Mouse (Mus musculus) forebrain, embryonic 16.5 days (tissue): ENCODE results near the gene Tnfrsf8. TPM values are rescaled to one million over a fixed set of nuclear protein-coding genes. Genes with fewer than 3 reads are reported as not detected.

Experiments used
- ATAC-seq: fragments of 200-750 bp; cut with Nextera tagmentation; 2 replicates; pipeline ENCODE4 v1.8.0; 2017; ENCODE audit warnings: mild to moderate bottlenecking, moderate library complexity
- H3K27ac ChIP-seq: fragments of 300-500 bp; sonication (generic); 2 replicates; pipeline ENCODE4 v1.5.1; 2014; ENCODE audit warnings: low read length, control low read depth
- H3K27me3 ChIP-seq: fragments of 300-500 bp; sonication (generic); replicated peaks from 2 replicates; pipeline ENCODE4 v1.6.1; 2014; ENCODE audit warnings: low read length; ENCODE audit not compliant: control insufficient read depth, insufficient read depth
- H3K36me3 ChIP-seq: fragments of 300-500 bp; sonication (generic); 2 replicates; pipeline ENCODE4 v1.6.1; 2014; ENCODE audit not compliant: control insufficient read depth, insufficient read depth
- H3K4me1 ChIP-seq: fragments of 300-500 bp; sonication (generic); replicated peaks from 2 replicates; pipeline ENCODE4 v1.6.1; 2014; ENCODE audit warnings: low read length; ENCODE audit not compliant: control insufficient read depth, insufficient read depth
- H3K4me2 ChIP-seq: fragments of 300-500 bp; sonication (generic); 2 replicates; pipeline ENCODE4 v1.6.1; 2014; ENCODE audit warnings: mild to moderate bottlenecking, low read length, control low read depth
- H3K4me3 ChIP-seq: fragments of 300-500 bp; sonication (generic); replicated peaks from 2 replicates; pipeline ENCODE4 v1.5.1; 2014; ENCODE audit warnings: mild to moderate bottlenecking, low read length, control low read depth
- H3K9ac ChIP-seq: fragments of 300-500 bp; sonication (generic); replicated peaks from 2 replicates; pipeline ENCODE4 v1.6.1; 2014; ENCODE audit warnings: low read depth, low read length, control low read depth
- H3K9me3 ChIP-seq: fragments of 300-500 bp; sonication (generic); 2 replicates; pipeline ENCODE4 v1.6.1; 2016; ENCODE audit warnings: low read length; ENCODE audit not compliant: control insufficient read depth
- WGBS: fragments of 180-500 bp; shearing (Covaris S2); extraction: QIAGEN DNeasy Blood & Tissue Kit; methylation state at CpG from one replicate; pipeline ENCODE4 v1.1.7; 2014; 5-methylcytosine and 5-hydroxymethylcytosine counted together
- polyA plus RNA-seq: library from polyadenylated mRNA; unstranded; fragments of >200 nt; fragmentation: Nextera tagmentation; extraction: Ambion mirVana; gene quantifications from 2 replicates; pipeline ENCODE4 v1.2.1, GENCODE M21; 2015

The Tnfrsf8 gene
- polyA plus RNA-seq, 1 experiment from 2014 or later, result 0.81 TPM

GRCm38 (mm10) chr4:145233487-145234228 is 81.3 kb downstream of the Tnfrsf8 start:
- ATAC-seq, result no peak
- H3K4me1 ChIP-seq, result no peaks in the 10 kb centered on the region
- 14% methylated on average over 3 of the region's 3 CpGs for WGBS
- no peak overlapping the region for H3K4me3 ChIP-seq
- no peaks in the 10 kb centered on the region for H3K27me3 ChIP-seq
- H3K4me2 ChIP-seq, result no peak overlapping the region
- H3K27ac ChIP-seq, result no peak overlapping the region
- H3K36me3 ChIP-seq, result no peaks in the 10 kb centered on the region
- no peaks in the 10 kb centered on the region for H3K9me3 ChIP-seq
- H3K9ac ChIP-seq, result no peak overlapping the region

GRCm38 (mm10) chr4:145231732-145232131 is 83.2 kb downstream of the Tnfrsf8 start:
- Histone ChIP-seq H3K4me2 (no peak overlapping the region), H3K9me3 (no peaks in the 10 kb centered on the region), H3K27ac (no peak overlapping the region), H3K4me1 (no peaks in the 10 kb centered on the region), H3K4me3 (no peak overlapping the region), H3K27me3 (no peaks in the 10 kb centered on the region), H3K9ac (no peak overlapping the region), H3K36me3 (no peaks in the 10 kb centered on the region)
- no peak for ATAC-seq
- 90% methylated on average over 5 of the region's 5 CpGs for WGBS

GRCm38 (mm10) chr4:145230647-145231046 is 84.3 kb downstream of the Tnfrsf8 start:
- no peaks in the 10 kb centered on the region for H3K4me1 ChIP-seq
- 92% methylated on average over 2 of the region's 2 CpGs for whole genome bisulfite sequencing
- no peak overlapping the region for H3K9ac ChIP-seq
- no peak overlapping the region for H3K27ac ChIP-seq
- ATAC-seq, result no peak
- H3K4me2 ChIP-seq, result no peak overlapping the region
- no peak overlapping the region for H3K4me3 ChIP-seq
- no peaks in the 10 kb centered on the region for H3K36me3 ChIP-seq
- H3K27me3 ChIP-seq, result no peaks in the 10 kb centered on the region
- no peaks in the 10 kb centered on the region for H3K9me3 ChIP-seq

- Histone ChIP-seq H3K4me3 (no peak overlapping the region), H3K9ac (no peak overlapping the region), H3K4me1 (no peaks in the 10 kb centered on the region), H3K27ac (no peak overlapping the region), H3K9me3 (no peaks in the 10 kb centered on the region), H3K27me3 (no peaks in the 10 kb centered on the region), H3K4me2 (no peak overlapping the region), H3K36me3 (no peaks in the 10 kb centered on the region)
- no peak for ATAC-seq
- 90% methylated on average over 5 of the region's 5 CpGs for WGBS
Measured at GRCm38 (mm10) chr4:145229524-145230163, 85.3 kb downstream of the Tnfrsf8 start.

GRCm38 (mm10) chr4:145229051-145229450 is 85.9 kb downstream of the Tnfrsf8 start:
- no peak overlapping the region for H3K4me2 ChIP-seq
- 96% methylated on average over 6 of the region's 6 CpGs for WGBS
- no peaks in the 10 kb centered on the region for H3K36me3 ChIP-seq
- H3K9me3 ChIP-seq, result no peaks in the 10 kb centered on the region
- H3K27ac ChIP-seq, result no peak overlapping the region
- no peak for ATAC-seq
- H3K4me3 ChIP-seq, result no peak overlapping the region
- H3K9ac ChIP-seq, result no peak overlapping the region
- H3K4me1 ChIP-seq, result no peaks in the 10 kb centered on the region
- H3K27me3 ChIP-seq, result no peaks in the 10 kb centered on the region

GRCm38 (mm10) chr4:145224613-145225012 is 90.4 kb downstream of the Tnfrsf8 start:
- Histone ChIP-seq H3K4me2 (no peak overlapping the region), H3K9ac (no peak overlapping the region), H3K27me3 (no peaks in the 10 kb centered on the region), H3K27ac (no peak overlapping the region), H3K4me3 (no peak overlapping the region), H3K36me3 (no peaks in the 10 kb centered on the region), H3K4me1 (no peaks in the 10 kb centered on the region), H3K9me3 (no peaks in the 10 kb centered on the region)
- 87% methylated on average over 4 of the region's 4 CpGs for WGBS
- no peak for ATAC-seq

- Histone ChIP-seq H3K27ac (no peak overlapping the region), H3K27me3 (no peaks in the 10 kb centered on the region), H3K9me3 (no peaks in the 10 kb centered on the region), H3K36me3 (no peaks in the 10 kb centered on the region), H3K4me3 (no peak overlapping the region), H3K4me2 (no peak overlapping the region), H3K9ac (no peak overlapping the region), H3K4me1 (no peaks in the 10 kb centered on the region)
- ATAC-seq, result no peak
- WGBS, result 86% methylated on average over 8 of the region's 8 CpGs
Measured at GRCm38 (mm10) chr4:145222064-145222463, 92.9 kb downstream of the Tnfrsf8 start.

- Histone ChIP-seq H3K36me3 (no peaks in the 10 kb centered on the region), H3K27me3 (no peaks in the 10 kb centered on the region), H3K27ac (no peak overlapping the region), H3K4me1 (no peaks in the 10 kb centered on the region), H3K9ac (no peak overlapping the region), H3K9me3 (no peaks in the 10 kb centered on the region), H3K4me2 (no peak overlapping the region), H3K4me3 (no peak overlapping the region)
- no peak for ATAC-seq
- 84% methylated on average over 2 of the region's 2 CpGs for WGBS
Measured at GRCm38 (mm10) chr4:145221379-145221778, 93.6 kb downstream of the Tnfrsf8 start.

- H3K9me3 ChIP-seq, result no peaks in the 10 kb centered on the region
- no peak overlapping the region for H3K27ac ChIP-seq
- WGBS, result 65% methylated on average over 1 of the region's 1 CpGs
- no peaks in the 10 kb centered on the region for H3K27me3 ChIP-seq
- H3K4me1 ChIP-seq, result no peaks in the 10 kb centered on the region
- no peaks in the 10 kb centered on the region for H3K36me3 ChIP-seq
- no peak for ATAC-seq
- no peak overlapping the region for H3K9ac ChIP-seq
- no peak overlapping the region for H3K4me2 ChIP-seq
- no peak overlapping the region for H3K4me3 ChIP-seq
Measured at GRCm38 (mm10) chr4:145220001-145220400, 95.0 kb downstream of the Tnfrsf8 start.
